Mouse (Mus musculus) lung, postnatal 4 days (tissue): Measurements from ENCODE around the gene H2-DMb2.

Experiments
- DNase-seq, 2 experiments: peaks; one replicate each; pipeline ENCODE4 v3.0.0; 2021

Gene H2-DMb2

DNA sequence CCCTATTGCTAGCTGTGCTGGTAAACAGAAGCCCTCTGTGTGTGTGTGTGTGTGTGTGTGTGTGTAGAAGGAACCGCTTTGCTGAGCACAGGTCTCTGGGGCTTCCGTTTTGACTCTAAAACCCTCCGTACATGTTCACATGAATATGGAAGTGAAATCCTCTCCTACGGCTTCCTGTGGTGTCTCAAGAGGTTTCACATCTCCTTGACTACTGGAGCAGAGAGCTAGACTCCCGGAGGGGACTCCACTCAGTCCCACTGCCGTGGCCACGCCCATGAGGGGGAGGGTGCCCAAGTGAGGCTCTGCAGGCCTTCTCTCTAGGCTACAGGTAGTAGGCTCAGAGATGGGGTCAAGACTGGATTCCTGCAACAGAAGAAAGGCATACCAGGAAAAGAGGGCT lies at the start of gene H2-DMb2:
Gene H2-DMb2 (plus strand): TSS at position 275 of the 400 bp plus-strand sequence.
- peak; percentile 83 to 88 for DNase-seq

DNA sequence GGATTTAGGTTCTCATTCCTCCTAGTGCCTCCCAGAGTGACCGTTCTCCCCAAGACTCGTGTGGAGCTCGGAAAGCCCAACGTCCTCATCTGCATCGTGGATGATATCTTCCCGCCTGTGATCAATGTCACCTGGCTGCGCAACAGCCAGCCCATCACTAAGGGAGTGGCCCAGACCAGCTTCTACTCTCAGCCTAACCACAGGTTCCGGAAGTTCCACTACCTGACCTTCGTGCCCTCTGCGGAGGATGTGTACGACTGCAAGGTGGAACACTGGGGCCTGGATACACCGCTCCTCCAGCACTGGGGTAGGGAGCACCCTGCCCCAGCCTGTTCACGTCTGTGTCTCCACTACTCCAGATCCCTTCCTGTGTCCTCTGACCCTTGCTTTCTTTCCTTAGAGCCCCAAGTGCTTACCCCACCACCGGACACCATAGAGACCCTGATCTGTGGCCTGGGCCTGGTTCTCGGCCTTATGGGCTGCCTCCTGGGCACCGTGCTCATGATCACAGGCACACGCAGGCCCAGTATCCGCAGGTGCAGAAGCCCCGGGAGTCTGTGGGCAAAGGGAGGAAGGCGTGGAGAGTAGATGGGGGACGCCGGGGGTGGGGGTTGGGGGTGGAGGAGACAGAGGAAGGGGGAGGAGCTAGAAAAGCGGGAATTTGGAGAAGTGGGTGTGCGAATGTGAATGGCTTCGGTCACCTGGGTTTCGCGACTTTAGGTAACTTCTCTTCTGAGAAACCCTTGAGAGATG lies 48.6 kb upstream of the H2-DMb2 start:
- no peak for DNase-seq

DNA sequence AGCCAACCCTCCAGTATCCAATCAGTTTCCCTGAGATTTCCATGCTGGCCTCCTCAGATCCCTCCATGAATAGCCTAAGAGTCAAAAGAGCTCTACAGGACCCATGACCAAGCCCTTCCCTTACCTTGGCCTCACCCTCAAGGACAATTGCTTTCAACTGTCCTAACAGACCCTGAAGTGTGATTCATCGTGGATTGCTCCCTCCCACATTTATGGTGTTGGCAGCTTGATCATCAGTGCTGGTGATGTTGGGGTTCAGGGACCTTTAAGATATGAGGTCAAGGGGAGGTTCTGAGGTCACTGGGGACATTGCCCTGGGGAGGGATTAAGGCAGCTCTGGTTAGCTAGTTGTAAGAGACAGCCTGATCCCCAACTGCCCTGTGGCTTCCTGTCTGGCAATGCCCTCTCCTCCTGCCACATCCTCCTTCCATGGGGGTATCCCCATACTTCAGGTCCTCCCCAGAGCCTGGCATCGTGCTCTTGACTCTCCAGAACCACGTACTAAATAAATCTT lies 46.6 kb upstream of the H2-DMb2 start:
- DNase-seq = no peak

- no peak for DNase-seq
These were observed 45.8 kb upstream of the H2-DMb2 start for GRCm38 (mm10) chr17:34097272-34097671.

DNA sequence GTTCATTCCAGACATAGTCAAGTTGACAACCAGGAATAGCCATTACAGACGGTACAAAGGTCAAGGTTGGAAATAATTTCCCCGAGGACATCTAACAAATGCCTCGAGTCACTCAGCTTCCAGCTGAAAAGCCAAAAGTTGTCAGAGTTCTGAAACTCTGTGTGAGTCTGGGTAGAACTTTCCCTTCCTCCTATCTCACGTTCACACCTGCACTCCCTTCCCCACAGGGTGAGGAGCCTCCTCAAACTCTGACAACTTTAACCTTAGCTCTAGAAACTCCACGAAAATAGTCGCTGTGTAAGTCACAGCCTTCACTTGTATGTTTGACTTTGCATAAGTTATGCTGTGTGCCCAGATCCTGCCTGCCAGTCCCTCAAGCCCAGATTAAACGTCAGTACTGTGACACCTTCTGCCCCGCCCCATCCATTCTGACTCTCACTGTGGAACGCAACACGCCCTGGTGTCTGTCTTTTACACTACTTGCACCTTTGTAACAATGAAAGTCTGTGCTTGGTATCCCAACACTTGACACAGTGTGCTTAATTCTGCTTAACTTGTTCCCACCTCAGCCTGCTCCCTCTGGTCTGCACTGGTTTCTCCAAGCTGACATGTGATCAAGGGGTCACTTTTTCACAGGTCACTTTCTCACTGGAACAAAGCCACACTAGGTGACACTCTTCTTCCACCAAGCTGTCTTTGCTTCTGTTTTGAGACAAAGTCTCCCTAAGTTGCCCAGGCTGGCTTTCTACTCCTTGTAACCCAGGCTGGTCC lies 44.2 kb upstream of the H2-DMb2 start:
- no peak for DNase-seq

- no peak for DNase-seq
These were observed 43.6 kb upstream of the H2-DMb2 start for GRCm38 (mm10) chr17:34099531-34099930.

DNA sequence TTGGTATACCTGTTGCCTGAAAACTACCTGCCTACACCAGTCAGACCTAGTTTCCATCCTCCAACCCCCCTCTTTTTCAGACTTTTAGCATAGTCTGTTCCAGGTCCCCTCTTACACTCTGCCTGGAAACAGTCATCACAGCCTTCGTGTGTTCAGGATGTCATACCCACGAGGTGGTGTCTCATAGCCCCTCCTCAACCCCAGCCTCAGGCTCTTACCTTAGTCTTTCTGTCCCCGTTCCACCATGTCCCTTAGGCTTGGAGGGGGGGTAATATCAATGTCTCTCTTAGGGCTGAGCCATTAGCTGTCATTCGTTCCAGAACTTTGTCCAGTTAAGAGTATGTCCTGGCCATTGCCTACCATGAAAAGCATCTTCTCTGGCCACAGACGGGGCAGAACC lies 41.9 kb upstream of the H2-DMb2 start:
- no peak for DNase-seq

- peak; percentile 86 to 93 for DNase-seq
These were observed 41.5 kb upstream of the H2-DMb2 start for GRCm38 (mm10) chr17:34101604-34102032.

DNA sequence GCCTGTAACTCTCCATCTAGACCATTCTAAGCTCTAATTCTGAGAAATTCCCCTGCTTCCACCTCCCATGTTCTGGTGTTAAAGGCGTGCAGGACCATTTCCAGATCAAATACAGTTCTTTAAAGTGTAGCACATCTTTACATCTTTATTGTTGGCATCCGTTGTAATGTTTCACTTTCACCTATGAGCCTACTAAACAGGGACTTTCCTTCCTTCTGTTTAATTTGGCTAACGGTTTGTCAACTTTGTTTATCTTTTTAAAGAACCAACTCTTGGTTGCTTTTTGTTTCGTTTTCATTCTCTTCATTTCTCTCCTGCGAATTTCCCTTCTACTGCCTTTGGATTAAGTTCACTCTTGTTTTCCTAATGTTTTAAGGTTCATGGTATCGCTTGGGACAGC lies 40.3 kb upstream of the H2-DMb2 start:
- DNase-seq = no peak

GRCm38 (mm10) chr17:34104804-34105203 lies 38.3 kb upstream of the H2-DMb2 start:
- no peak for DNase-seq

DNA sequence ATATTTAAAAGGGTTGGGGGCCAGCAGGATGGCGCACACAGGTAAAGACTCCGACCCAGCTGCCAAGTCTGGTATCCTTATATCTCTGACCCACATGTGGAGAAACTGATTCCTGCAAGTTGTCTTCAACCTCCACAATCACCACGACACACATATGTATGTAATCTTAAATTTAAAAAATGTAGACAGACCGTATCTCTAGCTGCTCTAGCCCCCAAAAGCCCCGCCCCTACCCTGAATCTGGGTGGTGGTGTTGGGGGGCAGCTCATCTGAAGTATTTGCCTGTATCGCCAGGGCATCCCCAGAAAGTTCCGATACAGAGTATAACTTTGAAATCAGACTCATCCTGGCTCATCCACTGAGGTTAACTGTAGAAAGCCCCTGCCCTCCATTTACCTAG lies 36.6 kb upstream of the H2-DMb2 start:
- peak in 1 of 2 experiments; percentile 20 for DNase-seq

DNA sequence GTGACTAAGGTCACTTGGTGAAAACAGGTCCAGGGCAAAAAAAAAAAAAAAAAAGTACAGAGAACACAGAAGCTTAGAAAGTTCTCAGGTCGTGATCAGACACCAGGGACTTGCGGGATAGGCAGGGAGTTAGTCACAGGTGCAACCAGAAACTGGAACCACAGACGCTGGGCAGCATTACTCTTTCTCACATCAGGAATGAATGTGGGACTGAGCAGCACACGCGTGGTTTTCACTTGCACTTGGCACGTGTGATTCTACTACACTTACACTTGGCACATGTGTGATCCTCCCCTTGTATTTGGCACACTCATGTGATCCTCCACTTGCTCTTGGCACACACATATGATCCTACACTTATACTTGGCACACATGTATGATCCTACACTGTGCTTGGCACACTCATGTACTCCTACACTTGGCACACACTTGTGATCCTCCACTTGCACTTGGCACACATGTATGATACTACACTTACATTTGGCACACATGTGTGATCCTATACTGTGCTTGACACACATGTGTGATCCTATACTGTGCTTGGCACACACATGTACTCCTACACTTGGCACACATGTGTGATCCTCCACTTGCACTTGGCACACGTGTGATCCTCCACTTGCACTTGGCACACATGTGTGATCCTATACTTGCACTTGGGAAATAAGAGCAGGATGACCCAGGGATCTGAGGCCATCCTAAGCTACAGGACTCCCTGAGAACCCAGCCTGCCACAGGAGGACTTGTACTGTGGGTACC lies 35.8 kb upstream of the H2-DMb2 start:
- DNase-seq = no peak

DNA sequence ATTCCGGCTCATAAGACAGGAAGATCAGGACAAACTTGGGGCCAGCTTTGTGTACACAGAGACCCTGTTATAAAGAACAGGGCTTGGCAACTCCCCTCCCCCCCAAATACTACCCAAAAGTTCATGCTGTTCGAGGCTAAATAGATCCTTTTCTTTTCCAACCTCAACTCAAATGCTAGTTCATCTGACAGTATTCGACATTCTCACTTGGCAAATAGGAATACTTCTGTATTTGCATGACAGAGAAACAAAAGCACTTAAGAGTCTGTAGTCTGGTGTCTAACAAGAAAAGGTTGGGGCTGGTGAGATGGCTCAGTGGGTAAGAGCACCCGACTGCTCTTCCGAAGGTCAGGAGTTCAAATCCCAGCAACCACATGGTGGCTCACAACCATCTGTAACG lies 34.6 kb upstream of the H2-DMb2 start:
- no peak for DNase-seq

- peak in 1 of 2 experiments; percentile 33 for DNase-seq
These were observed 33.9 kb upstream of the H2-DMb2 start for GRCm38 (mm10) chr17:34109038-34109805.

DNA sequence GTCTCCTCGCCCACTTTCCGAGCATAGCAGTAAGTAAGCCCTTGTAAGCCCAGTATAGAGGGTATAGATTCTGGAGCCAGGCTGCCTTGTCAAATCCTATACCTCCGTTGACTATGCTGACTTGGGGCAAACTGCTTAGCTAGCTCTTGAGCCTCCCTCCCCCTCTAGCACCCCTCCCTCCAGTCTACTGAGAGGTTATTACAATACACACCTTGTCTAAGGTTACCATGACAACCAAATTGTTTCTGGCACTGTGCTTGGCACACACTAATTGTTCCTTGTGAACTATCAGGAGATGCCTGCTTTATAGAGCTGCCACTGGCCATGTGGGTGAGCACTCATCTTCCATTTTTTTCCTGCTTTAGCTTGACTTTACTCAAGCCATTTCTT lies 33.3 kb upstream of the H2-DMb2 start:
- no peak for DNase-seq

DNA sequence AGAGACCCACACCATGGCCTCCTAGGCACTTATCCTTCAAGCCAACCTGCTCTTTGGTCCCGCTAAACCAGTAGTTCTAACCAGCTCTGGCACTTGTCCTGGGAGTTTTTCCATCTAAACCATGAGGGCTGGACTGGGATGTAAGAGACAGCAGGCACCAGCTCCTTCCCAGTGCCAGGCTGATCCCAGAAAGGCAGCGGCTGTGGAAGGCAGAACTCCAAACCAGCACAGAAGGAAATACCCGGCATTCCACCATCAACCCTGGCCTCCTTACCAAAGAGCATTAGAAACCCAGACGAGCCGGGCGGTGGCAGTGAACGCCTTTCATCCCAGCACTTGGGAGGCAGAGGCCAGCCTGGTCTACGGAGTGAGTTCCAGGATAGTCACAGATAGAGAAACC lies 32.8 kb upstream of the H2-DMb2 start:
- DNase-seq = no peak

DNA sequence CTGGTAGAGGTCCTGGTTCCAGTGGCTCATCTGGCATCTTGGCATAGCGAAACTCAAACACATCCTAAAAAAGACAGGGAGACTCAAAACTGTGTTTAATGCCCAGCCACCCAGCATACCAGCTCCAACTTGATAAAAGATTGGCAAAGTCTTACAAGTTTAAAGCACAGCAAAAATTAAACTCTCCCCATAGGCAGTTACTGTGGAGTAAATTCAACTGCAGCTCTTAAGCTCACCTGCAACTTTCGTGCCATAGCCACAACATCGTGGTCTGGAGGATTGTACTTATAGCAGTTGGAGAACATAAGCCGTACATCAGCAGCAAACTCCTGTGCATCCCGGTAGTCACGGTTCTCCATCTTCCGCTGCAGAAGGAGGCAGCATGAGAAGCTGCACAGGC lies 29.0 kb upstream of the H2-DMb2 start:
- no peak for DNase-seq

DNA sequence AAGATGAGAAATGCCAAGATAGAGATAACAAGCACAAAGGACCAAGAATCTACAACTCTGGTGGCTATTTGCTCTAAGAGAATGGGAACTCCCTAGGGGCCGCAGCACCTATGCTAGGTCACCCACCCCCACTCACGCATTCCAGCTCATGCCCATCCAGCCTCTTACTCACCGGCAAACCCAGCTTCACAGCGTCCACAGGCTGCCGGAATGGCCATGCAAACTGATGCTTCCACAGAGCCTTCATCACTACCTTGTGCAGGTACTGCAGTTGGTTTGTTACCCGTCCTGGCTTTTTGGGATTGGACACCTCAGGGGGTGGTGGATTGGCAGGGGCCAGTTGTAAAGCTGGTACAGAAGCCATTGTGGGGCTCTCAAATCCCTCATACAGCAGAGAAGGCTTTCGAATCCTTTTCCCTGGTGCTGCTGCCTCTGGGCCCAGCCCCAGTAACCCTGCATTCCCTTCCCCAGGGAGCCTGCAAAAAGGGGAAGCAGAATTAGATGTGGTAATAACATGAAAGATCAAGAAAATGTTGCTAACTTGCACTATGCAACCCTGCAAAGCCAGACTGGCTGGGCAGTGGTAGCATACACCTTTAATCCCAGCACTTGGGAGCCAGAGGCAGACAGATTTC lies 26.3 kb upstream of the H2-DMb2 start:
- DNase-seq = peak in 1 of 2 experiments; percentile 37

DNA sequence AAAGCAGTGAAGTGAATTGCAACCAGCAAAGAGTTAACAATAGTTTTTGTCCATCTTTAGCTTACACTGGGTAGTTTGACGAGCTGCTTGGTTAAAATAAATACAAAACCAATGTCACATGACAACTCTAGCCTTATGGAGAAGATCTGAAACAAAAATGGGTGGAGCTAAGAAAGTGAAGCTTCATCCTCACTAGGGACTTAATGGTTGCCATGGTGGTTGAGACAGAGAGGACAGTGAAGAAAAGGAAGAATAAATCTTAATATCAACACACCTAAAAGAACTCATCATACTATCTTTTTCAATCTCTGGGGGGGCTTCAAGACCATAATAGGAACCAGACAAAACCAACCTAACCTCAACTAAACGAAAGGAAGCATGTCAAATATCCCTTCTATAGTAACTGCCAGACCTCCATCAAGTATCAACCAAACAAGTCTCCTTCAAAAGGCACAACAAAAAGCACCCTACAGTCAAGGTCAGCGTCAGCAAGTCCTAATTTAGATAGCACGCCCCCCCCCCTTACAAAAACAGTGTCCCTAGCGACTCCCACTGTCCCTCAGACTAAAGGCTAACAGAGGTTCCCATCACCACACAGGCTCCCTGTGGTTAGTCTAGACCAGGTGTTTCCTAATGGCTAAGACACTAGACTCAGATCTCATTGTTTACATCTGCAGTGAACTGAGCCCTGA lies 25.5 kb upstream of the H2-DMb2 start:
- no peak for DNase-seq

DNA sequence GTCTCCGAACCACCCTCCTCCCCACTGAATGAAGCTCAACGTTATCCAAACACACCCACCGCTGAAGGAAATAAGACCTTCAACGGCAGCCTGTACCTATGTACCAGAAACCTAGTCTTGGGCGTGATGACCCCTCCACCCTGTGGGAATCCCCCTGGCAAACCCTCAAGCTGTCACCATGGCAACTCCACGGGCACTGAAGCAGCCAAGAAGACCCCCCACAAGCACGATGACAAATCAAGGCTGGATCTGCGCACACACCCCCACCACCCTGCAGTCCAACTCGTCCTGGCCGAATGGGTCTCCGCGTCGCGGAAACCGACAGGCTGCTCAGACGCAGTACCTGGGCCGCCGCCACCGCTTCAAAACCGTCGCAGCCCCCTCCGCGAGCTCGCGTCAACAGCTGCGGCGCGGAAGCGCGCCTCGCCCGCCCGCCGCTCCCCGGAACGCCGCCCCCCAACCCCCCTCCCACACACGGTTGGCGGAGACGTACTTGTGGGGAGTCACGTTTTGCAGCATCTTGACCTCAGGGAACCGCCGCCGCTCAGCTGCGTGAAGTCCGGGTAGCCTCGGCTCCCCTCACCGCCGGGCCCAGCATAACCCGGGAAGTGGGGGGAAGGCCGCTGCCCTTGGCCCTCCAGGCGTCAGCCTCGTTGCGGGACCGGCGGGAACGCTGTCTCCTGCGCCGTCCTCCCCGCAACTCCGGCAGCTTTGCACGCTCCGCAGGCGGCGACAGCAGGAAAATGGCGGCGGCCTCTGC lies 24.8 kb upstream of the H2-DMb2 start:
- DNase-seq = peak in 1 of 2 experiments; percentile 46

DNA sequence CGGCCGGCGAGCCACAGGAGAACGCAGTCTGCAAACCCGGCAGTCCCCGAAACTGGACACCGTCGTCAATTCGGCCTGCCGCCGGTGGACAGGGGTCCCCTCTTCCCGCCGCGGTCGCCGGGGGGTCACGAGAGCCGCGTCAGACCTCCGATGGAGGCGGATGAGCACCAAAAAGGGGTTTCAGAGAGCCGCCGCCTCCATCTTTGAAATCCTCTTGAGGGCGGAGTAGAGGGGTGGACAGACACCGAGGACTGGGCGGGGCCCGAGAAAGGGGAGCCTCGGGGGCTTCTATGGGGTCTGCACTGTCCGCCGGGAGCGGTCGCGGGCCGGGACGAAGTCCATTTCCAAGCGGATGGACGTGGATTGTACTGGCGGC lies 24.2 kb upstream of the H2-DMb2 start:
- DNase-seq = no peak
